Mouse (Mus musculus) effector memory CD4-positive, alpha-beta T cell, adult 5 months (primary cell): ENCODE results near the gene Kcnip4. TPM values are rescaled to one million over a fixed set of nuclear protein-coding genes. Genes with fewer than 3 reads are reported as not detected.

Experiments used
- polyA plus RNA-seq: library from polyadenylated mRNA; unstranded; fragments of 100-300 nt; shearing (Covaris generic); gene quantifications from one replicate; pipeline ENCODE4 v1.2.1, GENCODE M21; 2017

The Kcnip4 gene
- 0.25 TPM for polyA plus RNA-seq

DNA sequence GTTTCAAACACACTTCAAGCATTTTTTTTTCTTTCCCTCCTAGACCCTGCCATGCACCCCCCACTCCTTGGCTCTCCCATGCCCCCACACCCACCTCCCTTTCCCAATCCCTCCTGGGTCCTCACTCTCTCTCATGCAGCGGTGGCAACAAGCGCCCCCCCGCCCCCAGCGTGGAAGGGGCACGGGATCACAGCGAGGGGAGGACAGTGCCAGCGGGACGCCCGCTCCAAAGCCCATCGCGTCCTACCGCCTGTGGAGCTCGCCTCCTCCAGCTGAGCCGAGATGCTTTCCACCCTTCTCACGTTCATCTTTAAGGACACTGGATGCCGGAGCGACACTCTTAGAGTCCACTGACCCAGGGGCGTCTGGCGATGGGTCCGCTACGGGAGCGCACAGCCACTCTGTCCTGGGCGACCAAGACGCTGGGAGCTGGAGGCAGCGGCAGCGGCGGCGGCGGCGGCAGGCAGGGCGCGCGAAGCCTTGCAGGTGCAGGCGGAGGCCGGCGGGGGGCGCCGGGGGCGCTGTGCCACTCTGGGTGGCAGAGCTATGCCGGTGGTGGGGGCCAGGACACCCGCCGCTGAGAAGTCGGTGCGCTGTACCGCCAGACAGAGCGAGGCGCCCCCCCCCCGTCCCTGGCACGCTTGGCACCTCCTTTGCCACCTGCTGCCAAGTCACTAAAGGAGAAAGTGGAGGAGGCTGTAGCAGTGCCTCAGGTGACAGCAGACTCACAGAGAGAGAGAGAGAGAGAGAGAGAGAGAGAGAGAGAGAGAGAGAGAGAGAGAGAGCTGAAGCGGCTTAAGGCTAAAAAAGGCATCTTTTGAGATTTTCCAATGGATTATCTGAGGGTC, at the start of gene Kcnip4:
Gene Kcnip4, minus strand, starts transcription at position 514 of the 848 bp plus-strand sequence.

